Mouse (Mus musculus): Measurements from ENCODE around the gene Ncoa5.

Ncoa5 gene

GRCm38 (mm10) chr2:165034131-165035057, at the start of gene Ncoa5:
TSS of gene Ncoa5 (minus strand) at chr2:165034867.
- in situ Hi-C loops (cut with MboI; ENCODE audit: unreplicated experiment in 2 of 2), result no loop called here

GRCm38 (mm10) chr2:165081257-165081656, 46.6 kb upstream of the Ncoa5 start:
- in situ Hi-C loops (cut with MboI; ENCODE audit: unreplicated experiment in 2 of 2), result no loop called here

DNA sequence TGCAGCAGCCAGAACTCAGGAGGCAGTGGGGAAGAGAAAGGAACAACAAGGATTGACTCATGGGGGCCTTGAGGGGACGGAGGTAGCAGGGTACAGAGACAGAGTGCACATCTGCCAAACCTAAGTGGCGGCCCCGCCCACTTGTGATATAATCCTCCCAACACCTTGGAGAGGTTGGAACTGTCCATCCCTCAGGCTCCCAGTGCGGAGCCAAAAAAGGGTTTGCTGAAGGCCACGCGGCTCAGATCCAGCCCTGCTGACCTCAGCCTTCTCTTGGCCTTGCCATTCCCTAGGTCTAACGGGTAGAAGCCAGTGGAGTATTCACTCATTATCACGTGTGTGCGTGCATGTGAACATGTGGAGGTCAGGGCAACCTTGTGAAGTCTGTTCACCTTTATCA, 46.0 kb upstream of the Ncoa5 start:
- in situ Hi-C loops (cut with MboI; ENCODE audit: unreplicated experiment in 2 of 2), result no loop called here

GRCm38 (mm10) chr2:165078605-165079004, 43.9 kb upstream of the Ncoa5 start:
- in situ Hi-C loops (cut with MboI; ENCODE audit: unreplicated experiment in 2 of 2), result loop anchor here (5.0 to 10.0 kb wide), 5 partner anchors 194 to 406 kb away; no protein-coding TSS in a partner anchor

GRCm38 (mm10) chr2:165078045-165078444, 43.4 kb upstream of the Ncoa5 start:
- in situ Hi-C loops (cut with MboI; ENCODE audit: unreplicated experiment in 2 of 2), result loop anchor here (5.0 to 10.0 kb wide), 5 partner anchors 194 to 407 kb away; no protein-coding TSS in a partner anchor

DNA sequence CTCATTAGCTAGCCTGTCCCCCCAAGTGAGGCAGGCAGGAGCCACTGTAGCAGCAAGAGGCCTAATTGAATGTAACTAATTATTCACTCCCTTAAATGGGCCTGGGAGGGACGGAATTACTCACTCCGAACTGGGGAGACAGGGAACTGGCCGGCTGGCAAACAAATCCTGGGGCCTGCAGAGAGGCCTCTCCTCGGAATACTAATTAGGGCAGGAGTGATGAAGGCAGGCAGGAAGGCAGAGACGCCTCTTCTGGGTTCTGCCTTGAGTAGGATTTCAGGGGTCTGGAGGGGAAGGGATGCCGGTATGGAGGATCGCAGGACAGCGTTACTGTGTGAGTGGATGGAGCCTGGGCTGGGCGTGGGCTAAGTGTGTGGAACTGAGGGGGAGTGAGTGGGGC, 42.4 kb upstream of the Ncoa5 start:
- in situ Hi-C loops (cut with MboI; ENCODE audit: unreplicated experiment in 2 of 2), result loop anchor here (5.0 to 10.0 kb wide), 5 partner anchors 195 to 408 kb away; no protein-coding TSS in a partner anchor

DNA sequence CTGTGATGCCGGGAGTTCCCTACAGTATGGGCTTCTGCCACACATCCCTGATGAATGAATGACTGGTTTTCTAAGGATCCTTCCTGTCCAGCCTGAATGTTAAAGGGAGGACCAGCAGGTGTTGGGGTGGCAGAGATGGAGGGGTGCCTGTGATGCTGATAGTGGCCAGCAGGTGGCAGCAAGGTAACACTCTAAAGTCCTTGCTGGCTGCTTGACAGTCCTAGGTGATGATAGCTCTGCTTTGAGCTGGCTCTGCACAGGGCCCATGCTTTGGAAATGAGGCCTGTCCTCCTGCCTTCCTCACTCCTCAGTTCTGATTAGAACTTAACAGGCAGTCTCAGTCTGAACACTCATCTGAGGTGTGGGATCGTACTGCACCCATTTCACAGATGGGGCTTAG, 40.3 kb upstream of the Ncoa5 start:
- in situ Hi-C loops (cut with MboI; ENCODE audit: unreplicated experiment in 2 of 2), result loop anchor here (5.0 to 25.0 kb wide), 9 partner anchors 118 to 1012 kb away; no protein-coding TSS in a partner anchor

- in situ Hi-C loops (cut with MboI; ENCODE audit: unreplicated experiment in 2 of 2), result loop anchor here (5.0 to 25.0 kb wide), 5 partner anchors 117 to 1013 kb away; no protein-coding TSS in a partner anchor
Measured at GRCm38 (mm10) chr2:165074081-165074884, 39.6 kb upstream of the Ncoa5 start.

DNA sequence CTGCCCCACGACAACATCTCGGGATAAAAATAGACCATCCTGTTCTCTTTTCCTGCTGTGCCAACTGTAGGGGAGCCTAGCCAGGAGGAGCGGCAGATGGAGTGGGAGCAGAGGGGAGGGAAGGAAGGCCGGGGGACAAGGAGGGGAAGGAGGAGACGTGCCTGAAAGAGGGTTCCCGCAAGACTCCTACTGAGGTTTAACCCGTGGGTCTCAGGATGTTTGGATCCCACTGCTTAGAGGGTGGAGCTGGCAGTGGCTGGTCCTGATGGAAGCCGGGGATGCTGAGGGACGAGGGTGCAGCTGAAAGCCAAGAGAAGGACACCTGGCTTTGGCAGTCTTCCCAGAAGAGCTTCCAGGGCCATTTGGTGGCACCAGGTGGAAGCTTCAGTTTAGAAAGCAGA, 38.7 kb upstream of the Ncoa5 start:
- in situ Hi-C loops (cut with MboI; ENCODE audit: unreplicated experiment in 2 of 2), result loop anchor here (5.0 to 25.0 kb wide), 5 partner anchors 116 to 1014 kb away; no protein-coding TSS in a partner anchor

GRCm38 (mm10) chr2:165070096-165070816, 35.6 kb upstream of the Ncoa5 start:
- in situ Hi-C loops (cut with MboI; ENCODE audit: unreplicated experiment in 2 of 2), result loop anchor here (5.0 to 25.0 kb wide), 5 partner anchors 113 to 1017 kb away; no protein-coding TSS in a partner anchor

DNA sequence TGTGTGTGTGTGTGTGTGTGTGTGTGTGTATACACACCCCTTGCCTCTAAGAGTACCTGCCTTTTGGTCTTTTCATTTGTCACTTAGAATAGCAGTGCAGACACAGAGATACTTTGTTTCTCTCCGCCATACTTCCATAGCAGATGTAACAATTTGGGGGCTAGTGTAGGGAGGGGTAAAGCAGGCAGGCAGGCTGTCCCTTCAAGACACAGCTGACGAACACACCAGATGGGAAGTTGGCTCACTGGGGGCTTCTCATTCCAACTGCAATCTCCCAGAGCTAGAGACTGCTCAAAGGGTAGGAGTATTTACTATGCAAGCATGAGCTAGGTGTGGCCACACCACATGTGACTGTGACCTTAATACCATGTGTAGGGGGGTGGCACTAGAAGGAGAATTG, 34.1 kb upstream of the Ncoa5 start:
- in situ Hi-C loops (cut with MboI; ENCODE audit: unreplicated experiment in 2 of 2), result loop anchor here in 1 of 2 experiments (25.0 kb wide), 1 partner anchor 1018 kb away; no protein-coding TSS in a partner anchor

DNA sequence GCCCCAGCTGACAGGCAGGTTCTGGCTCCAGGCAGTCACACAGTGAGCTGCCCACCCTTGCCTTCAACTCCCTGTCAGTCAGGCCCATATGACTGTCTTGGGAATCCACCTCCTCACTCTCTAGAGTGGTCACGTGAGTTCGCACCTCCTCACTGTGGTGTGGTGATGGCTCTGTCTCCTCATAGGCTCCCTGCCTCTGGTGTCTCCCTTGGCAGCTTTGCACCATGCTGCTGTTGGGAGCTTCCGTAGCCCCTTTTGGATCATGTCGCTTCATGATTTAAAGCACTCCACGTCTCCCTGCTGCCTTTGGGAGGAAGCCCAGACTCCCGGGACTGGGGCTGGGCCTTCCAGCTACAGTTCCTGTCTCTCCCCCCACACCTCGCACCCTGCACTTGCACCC, 29.8 kb upstream of the Ncoa5 start:
- in situ Hi-C loops (cut with MboI; ENCODE audit: unreplicated experiment in 2 of 2), result loop anchor here in 1 of 2 experiments (25.0 kb wide), 1 partner anchor 1023 kb away; no protein-coding TSS in a partner anchor

- in situ Hi-C loops (cut with MboI; ENCODE audit: unreplicated experiment in 2 of 2), result loop anchor here in 1 of 2 experiments (25.0 kb wide), 1 partner anchor 1025 kb away; no protein-coding TSS in a partner anchor
Measured at GRCm38 (mm10) chr2:165061638-165062433, 27.2 kb upstream of the Ncoa5 start.

GRCm38 (mm10) chr2:165059961-165060360, 25.3 kb upstream of the Ncoa5 start:
- in situ Hi-C loops (cut with MboI; ENCODE audit: unreplicated experiment in 2 of 2), result loop anchor here in 1 of 2 experiments (25.0 kb wide), 1 partner anchor 1027 kb away; no protein-coding TSS in a partner anchor

DNA sequence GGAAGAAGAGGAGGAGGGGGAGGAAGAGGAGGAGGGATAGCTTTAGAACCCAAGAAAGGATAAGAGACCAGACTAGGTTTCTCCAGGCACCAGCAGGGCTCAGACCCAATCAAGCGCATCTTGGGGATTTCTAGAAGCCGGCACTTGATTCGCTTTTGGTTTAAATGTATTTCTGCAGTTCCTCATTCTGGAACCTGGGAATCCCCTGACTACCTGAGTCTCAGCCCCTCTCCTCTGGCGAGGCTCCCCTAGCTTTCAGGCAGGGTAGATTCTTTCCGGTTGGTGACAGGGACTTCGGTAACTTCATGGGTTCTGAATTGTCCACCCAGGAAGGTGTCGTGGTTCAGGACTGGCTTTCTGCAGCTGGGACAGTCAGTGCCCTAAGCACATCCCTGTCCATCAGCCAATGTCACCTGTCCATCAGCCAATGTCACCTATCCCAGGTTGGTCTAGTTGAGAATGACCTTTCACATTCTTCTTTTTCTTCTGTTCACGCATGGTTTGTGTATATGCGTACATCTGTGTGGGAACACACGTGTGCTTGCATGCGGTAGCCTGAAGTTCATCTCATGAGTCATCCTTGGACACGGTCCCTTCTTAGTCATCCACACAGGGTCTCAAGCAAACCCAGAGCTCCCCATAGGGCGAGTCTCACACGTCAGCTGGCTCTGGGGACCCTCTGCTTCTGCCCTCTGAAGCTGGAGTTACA, 21.9 kb upstream of the Ncoa5 start:
- in situ Hi-C loops (cut with MboI; ENCODE audit: unreplicated experiment in 2 of 2), result loop anchor here in 1 of 2 experiments (25.0 kb wide), 1 partner anchor 1031 kb away; no protein-coding TSS in a partner anchor

DNA sequence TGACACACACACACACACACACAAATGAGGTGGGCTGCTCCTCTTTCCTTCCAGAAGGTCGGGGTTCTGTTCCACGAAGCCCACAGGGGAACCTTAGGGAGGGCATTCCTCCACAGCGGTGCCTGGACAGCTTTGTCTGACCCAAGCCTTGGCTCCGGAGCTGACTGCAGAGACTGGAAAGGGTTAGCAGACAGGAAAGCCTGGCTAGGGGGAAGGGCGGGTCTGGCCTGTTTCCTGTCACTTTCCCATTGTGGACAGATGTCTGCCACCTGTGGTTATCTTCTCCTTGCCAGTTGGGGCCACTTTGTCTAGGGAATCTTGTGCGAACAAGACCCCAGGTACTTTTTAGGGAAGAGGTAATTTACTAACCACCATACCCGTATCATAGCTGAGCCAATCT, 21.2 kb upstream of the Ncoa5 start:
- in situ Hi-C loops (cut with MboI; ENCODE audit: unreplicated experiment in 2 of 2), result loop anchor here in 1 of 2 experiments (25.0 kb wide), 1 partner anchor 1031 kb away; no protein-coding TSS in a partner anchor

- in situ Hi-C loops (cut with MboI; ENCODE audit: unreplicated experiment in 2 of 2), result loop anchor here in 1 of 2 experiments (25.0 kb wide), 1 partner anchor 1032 kb away; no protein-coding TSS in a partner anchor
Measured at GRCm38 (mm10) chr2:165054888-165055852, 20.5 kb upstream of the Ncoa5 start, which contains the start of gene Cd40. TSS of gene Cd40 (plus strand) at chr2:165055627.

Data from v-Abl transformed pro-B cells (cell line).